Mouse (Mus musculus) megakaryocyte, embryonic 14.5 days (primary cell): ENCODE data around the gene Cgnl1. TPM values are rescaled to one million over a fixed set of nuclear protein-coding genes. Genes with fewer than 3 reads are reported as not detected.

Source experiments
- H3K27me3 ChIP-seq: replicated peaks from 2 replicates; pipeline ENCODE3; 2012; ENCODE audit warnings: inconsistent platforms
- H3K36me3 ChIP-seq: replicated peaks from 2 replicates; pipeline ENCODE3; 2012; ENCODE audit warnings: low read length, inconsistent platforms, mixed read lengths
- H3K4me1 ChIP-seq: 2 replicates; pipeline ENCODE4 v1.6.1; 2012; ENCODE audit warnings: inconsistent platforms
- H3K4me3 ChIP-seq: replicated peaks from 2 replicates; pipeline ENCODE3; 2012; ENCODE audit warnings: moderate library complexity, mild to moderate bottlenecking, inconsistent platforms
- H3K9me3 ChIP-seq: 2 replicates; pipeline ENCODE4 v1.6.1; 2012; ENCODE audit warnings: inconsistent platforms
- FLI1 ChIP-seq: IDR thresholded peaks from 2 replicates; pipeline ENCODE4 v1.6.1; 2012; ENCODE audit warnings: low read length, inconsistent platforms, mixed read lengths
- GATA1 ChIP-seq: IDR thresholded peaks from 3 replicates; pipeline ENCODE4 v1.6.1; 2012; ENCODE audit warnings: mixed read lengths, low read length, inconsistent platforms, borderline replicate concordance
- polyA plus RNA-seq: library from polyadenylated mRNA; stranded (reverse); fragments of >175 nt; gene quantifications from 2 replicates; pipeline ENCODE4 v1.2.3, GENCODE M21; 2012; ENCODE audit warnings: low replicate concordance; ENCODE audit not compliant: insufficient read depth

Cgnl1 gene
- polyA plus RNA-seq, 1 experiment = 0.04 TPM

GRCm38 (mm10) chr9:71679103-71679815 is 92.1 kb downstream of the Cgnl1 start:
- TF ChIP-seq FLI1 = no peak
- TF ChIP-seq GATA1 = no peak
- Histone ChIP-seq H3K27me3 (peaks cover 45% of the 10 kb centered on the region), H3K9me3 (peaks cover 19% of the 10 kb centered on the region), H3K4me1 (peaks cover 5% of the 10 kb centered on the region; the same call in 1 of the 2 replicates), H3K36me3 (no peaks in the 10 kb centered on the region), H3K4me3 (no peak overlapping the region)

DNA sequence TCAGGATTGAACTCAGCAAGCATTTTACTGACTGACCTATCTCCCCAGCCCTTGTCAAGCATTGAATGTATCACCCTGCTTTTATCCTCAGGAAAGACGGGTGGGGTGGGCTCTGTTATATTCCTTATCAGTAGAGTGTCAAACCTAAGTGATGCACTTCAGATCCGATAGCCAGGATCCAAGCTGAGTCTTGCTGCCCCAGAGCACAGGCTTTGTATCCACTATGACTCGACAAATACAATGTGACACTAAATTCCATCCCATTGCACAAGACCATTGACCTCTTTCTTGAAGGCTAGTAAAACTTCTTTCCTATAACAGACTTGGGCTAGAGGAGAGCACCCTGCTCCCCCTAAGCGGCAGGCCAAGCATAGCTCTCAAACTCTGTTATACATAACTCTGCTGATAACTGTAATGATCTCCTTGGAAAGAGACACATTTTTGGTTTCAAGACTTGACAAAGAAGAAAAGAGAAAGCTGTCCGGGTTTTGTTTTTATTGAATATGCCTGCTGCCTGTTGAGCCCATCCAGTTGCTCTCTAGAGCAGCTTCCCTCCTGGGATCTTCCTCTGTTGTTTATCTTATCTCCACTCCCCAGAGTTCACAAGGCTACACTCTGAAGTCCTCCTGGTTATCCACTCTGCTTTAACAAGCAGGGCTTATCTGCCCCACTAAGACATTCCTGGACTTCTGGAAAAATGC is 94.3 kb downstream of the Cgnl1 start:
- no peak for TF ChIP-seq GATA1
- TF ChIP-seq FLI1 = no peak
- Histone ChIP-seq H3K4me3 (no peak overlapping the region), H3K36me3 (no peaks in the 10 kb centered on the region), H3K4me1 (peaks cover 1% of the 10 kb centered on the region; the same call in 1 of the 2 replicates), H3K9me3 (peaks cover 32% of the 10 kb centered on the region), H3K27me3 (peaks cover 38% of the 10 kb centered on the region)

DNA sequence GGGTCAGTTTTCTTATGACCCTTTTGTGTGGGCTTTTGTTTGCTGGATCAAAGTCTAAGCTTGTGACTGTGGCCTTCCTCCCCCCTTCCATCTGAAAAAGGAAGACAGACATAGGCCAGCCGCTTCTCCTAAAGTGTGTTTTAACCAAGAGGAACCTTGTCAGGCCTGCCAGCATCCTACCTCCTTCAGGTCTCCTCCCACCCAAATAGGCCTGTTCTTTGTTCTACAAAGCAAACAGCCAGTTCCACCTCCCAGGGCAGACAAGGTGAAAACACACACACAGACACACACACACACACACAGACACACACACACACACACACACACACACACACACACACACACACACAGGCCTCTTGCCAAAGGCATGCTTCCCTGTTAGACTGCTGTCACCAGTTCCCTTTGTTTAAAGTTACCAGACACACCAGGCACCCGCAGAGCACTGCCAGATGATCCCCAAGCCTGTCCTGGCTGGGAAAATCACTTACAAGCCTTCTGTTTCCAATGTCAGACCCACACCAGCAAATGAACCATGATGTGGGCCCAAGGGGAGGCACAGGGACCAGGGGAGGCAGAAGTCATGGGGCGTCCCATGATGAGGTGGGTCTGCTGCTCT is 95.5 kb downstream of the Cgnl1 start:
- peaks cover 38% of the 10 kb centered on the region for H3K27me3 ChIP-seq
- no peak overlapping the region for H3K4me3 ChIP-seq
- H3K36me3 ChIP-seq = no peaks in the 10 kb centered on the region
- no peaks in the 10 kb centered on the region for H3K4me1 ChIP-seq
- no peak for TF ChIP-seq GATA1
- peaks cover 33% of the 10 kb centered on the region for H3K9me3 ChIP-seq

DNA sequence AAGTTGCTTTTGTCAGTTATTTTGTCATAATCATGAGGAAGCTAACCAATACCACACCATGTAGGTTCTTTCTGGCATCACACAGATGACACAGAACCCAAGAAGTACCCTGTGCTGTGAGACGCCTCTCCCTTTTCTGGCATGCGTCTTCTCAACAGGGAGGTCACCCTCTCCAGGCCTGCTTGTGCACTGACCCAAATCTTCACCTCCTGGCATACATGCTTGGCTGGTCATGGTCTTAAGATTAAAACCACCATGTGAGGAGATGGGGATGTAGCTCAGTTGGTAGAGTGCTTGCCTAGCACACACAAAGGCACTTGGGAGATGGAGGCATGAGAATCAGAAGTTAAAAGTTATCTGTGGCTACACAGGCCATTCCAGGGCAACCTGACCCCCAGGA is 96.2 kb downstream of the Cgnl1 start:
- Histone ChIP-seq H3K9me3 (peaks cover 33% of the 10 kb centered on the region), H3K36me3 (no peaks in the 10 kb centered on the region), H3K27me3 (peaks cover 38% of the 10 kb centered on the region), H3K4me1 (no peaks in the 10 kb centered on the region), H3K4me3 (no peak overlapping the region)
- TF ChIP-seq FLI1 (no peak), GATA1 (no peak)

DNA sequence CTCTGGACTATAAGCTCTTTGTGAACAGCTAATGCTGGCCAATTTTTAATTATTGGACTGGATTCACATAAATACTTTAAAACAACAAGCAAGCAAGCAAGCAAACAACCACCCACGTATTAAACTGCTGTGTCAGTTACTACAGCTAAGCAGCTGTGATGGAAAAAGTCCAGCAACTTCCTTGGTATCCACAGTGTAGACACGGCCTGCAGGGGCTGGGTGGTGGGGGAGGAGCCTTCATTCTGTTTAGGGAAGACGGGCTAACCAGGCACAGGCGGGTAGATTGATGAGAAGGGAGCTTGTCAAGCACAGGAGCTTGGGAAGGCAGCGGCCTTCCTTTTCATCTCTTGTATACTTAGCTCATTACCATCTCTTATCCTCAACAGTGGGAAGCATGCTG is 96.9 kb downstream of the Cgnl1 start:
- peaks cover 33% of the 10 kb centered on the region for H3K9me3 ChIP-seq
- H3K4me3 ChIP-seq = no peak overlapping the region
- no peaks in the 10 kb centered on the region for H3K4me1 ChIP-seq
- no peak for TF ChIP-seq GATA1
- no peak for TF ChIP-seq FLI1
- H3K36me3 ChIP-seq = no peaks in the 10 kb centered on the region
- peaks cover 34% of the 10 kb centered on the region for H3K27me3 ChIP-seq

DNA sequence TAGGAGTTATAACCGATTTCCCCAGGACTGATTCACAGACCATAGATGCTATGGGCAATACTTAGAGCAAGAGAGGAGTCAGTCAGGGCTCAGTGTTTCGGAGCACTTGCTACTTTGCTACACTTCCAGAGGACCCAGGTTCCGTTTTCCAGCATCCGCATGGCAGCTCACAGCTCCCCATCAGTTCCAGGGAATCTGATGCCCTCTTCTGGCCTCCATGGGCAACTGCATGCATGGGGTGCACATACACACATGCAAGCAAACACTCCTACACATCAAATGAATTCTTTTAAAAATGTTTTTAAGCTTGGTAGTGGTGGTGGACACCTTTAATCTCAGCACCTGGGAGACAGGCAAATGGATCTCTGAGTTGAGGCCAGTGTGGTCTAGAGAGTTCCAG is 98.9 kb downstream of the Cgnl1 start:
- Histone ChIP-seq H3K27me3 (peaks cover 34% of the 10 kb centered on the region), H3K9me3 (peaks cover 33% of the 10 kb centered on the region), H3K4me1 (no peaks in the 10 kb centered on the region), H3K36me3 (no peaks in the 10 kb centered on the region), H3K4me3 (no peak overlapping the region)
- TF ChIP-seq FLI1 = no peak
- TF ChIP-seq GATA1 = no peak

DNA sequence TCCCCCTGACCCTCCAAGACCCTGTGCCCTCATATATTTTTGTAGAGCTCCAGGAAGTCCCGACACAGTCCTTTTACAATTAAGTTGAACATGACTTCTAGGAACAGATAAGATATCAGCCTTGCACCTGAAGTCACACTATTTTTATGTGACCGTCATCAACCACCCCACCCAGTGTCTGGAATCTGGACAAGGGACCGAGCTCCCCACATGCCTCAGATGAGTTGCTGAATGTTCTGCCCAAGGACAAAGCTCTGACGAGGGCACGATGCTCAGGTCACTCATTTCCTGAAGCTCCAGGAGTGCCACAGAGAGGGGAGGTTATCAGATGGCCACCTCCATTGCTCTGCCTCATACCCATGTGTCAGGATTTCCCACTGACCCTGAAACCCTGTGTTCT is 100.7 kb downstream of the Cgnl1 start:
- Histone ChIP-seq H3K4me3 (no peak overlapping the region), H3K36me3 (no peaks in the 10 kb centered on the region), H3K9me3 (peaks cover 29% of the 10 kb centered on the region), H3K27me3 (peaks cover 38% of the 10 kb centered on the region), H3K4me1 (no peaks in the 10 kb centered on the region)
- TF ChIP-seq GATA1 = no peak
- TF ChIP-seq FLI1 = no peak

DNA sequence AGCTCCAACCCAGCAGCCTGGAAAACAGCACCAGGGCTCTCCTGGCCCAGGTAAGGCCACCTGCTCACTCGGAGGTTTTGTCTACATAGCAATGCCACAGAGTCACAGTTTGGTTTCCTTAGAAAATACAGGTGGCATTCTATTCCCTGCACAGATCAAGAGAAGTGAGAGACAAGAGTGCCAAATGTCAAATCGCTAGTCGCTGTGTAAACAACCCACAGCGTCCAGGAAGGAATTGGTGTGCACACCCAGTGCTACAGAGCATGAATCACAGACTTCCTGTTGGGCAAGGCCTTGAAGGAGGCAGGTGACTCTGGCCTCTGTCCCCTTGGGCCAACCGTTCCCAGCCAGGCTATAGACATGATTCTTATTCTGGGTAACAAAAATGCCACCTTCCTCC is 103.8 kb downstream of the Cgnl1 start:
- TF ChIP-seq FLI1 (no peak), GATA1 (no peak)
- Histone ChIP-seq H3K4me1 (no peaks in the 10 kb centered on the region), H3K36me3 (no peaks in the 10 kb centered on the region), H3K9me3 (peaks cover 9% of the 10 kb centered on the region), H3K27me3 (peaks cover 48% of the 10 kb centered on the region), H3K4me3 (no peak overlapping the region)

GRCm38 (mm10) chr9:71666432-71666831 is 105.0 kb downstream of the Cgnl1 start:
- TF ChIP-seq GATA1 (no peak), FLI1 (no peak)
- Histone ChIP-seq H3K36me3 (no peaks in the 10 kb centered on the region), H3K27me3 (peaks cover 41% of the 10 kb centered on the region), H3K4me3 (no peak overlapping the region), H3K9me3 (no peaks in the 10 kb centered on the region), H3K4me1 (no peaks in the 10 kb centered on the region)

- H3K4me1 ChIP-seq = peaks cover 2% of the 10 kb centered on the region; the same call in 1 of the 2 replicates
- H3K4me3 ChIP-seq = no peak overlapping the region
- no peaks in the 10 kb centered on the region for H3K9me3 ChIP-seq
- H3K36me3 ChIP-seq = no peaks in the 10 kb centered on the region
- peaks cover 41% of the 10 kb centered on the region for H3K27me3 ChIP-seq
- TF ChIP-seq GATA1 (no peak), FLI1 (no peak)
Measured at GRCm38 (mm10) chr9:71665493-71665892, 105.9 kb downstream of the Cgnl1 start.
